Mouse (Mus musculus) c-Kit-positive CD71-positive TER-119-negative erythroid progenitor cells, embryonic 14.5 days (primary cell): ENCODE results near the gene Cfdp1.

Experiments used
- DNase-seq: peaks from one replicate; pipeline ENCODE4 v3.0.0-alpha.2; 2013; ENCODE audit warnings: low read depth

The Cfdp1 gene

GRCm38 (mm10) chr8:111769296-111769695 is 84.8 kb downstream of the Cfdp1 start:
- no peak for DNase-seq

- DNase-seq, result no peak
Observed at GRCm38 (mm10) chr8:111768651-111769050, 85.4 kb downstream of the Cfdp1 start.

GRCm38 (mm10) chr8:111765616-111766015 is 88.5 kb downstream of the Cfdp1 start:
- no peak for DNase-seq

DNA sequence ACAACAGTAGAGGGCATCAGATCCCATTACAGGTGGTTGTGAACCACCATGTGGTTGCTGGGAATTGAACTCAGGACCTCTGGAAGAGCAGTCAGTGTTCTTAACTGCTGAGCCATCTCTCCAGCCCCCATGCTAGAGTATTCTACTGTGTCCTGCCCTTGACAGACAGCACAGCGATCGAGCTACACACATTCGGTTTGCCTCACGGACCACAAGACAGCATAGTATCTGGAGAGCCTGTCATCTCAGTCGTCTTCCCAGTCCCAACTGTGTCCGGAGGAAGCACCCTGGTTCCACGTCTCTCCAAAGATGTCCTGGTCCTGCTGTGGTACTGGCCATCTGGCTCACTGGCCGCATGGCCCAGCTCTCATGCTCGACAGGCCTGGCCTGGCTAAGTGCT is 89.0 kb downstream of the Cfdp1 start:
- no peak for DNase-seq

GRCm38 (mm10) chr8:111760708-111761107 is 93.4 kb downstream of the Cfdp1 start:
- no peak for DNase-seq

DNA sequence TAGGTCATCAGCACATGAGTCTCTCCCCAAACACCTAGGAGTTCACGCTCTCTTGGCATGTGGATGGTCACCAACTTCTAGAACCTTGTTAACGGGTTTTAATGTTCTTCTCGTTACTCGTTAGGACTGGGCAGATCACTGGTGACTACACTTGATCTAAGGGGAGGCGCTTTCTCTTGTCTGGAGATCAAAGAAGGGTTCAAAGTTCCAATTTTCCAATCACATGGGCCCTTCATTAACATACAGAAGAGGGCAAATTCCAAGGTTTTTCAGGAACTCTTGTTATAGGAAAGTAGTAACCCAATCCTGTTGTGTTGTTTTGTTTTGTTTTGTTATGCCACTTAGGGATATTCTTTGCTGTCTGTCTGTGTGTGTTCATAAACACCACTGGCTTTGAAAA is 95.3 kb downstream of the Cfdp1 start:
- no peak for DNase-seq

DNA sequence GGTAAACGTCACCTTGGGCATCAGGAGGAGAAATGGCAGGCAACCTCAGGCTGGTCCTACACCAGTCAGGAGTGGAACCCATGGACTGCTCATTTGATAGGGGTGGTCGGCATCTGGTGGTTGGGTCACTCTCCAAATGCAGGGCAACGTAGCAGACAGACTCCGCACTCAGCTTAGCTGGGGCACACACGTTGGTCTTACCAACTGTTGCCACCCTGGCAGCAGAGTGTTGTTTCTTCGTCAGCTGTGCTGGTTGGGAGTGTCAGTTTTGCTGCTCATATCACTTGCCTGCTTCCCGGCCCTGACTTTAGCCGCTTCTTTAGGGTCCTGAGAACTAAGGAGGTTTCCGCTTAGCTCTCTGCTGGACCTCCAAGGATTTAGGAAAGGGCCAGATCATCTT is 96.5 kb downstream of the Cfdp1 start:
- DNase-seq, result no peak

GRCm38 (mm10) chr8:111754736-111755135 is 99.4 kb downstream of the Cfdp1 start:
- DNase-seq, result no peak

GRCm38 (mm10) chr8:111754088-111754487 is 100.0 kb downstream of the Cfdp1 start:
- no peak for DNase-seq

DNA sequence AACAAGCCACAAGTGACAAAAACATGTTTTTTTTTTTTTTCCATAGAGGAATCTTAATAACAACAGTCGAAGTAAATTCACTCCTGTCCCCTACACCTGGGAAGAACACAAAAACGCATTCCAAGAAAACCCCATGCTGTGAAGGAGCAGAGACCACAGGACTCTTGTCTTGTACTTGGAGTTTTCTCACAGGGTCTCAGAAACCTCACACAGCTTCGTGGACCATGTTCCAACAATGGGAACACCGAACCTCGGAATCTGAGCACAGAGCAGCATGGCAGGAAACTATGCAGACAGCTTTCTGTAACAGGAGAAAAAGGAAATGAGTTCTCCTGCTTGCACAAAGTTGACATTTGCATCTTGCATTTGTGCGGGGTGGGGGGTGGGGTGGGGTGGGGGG is 105.3 kb downstream of the Cfdp1 start:
- no peak for DNase-seq

DNA sequence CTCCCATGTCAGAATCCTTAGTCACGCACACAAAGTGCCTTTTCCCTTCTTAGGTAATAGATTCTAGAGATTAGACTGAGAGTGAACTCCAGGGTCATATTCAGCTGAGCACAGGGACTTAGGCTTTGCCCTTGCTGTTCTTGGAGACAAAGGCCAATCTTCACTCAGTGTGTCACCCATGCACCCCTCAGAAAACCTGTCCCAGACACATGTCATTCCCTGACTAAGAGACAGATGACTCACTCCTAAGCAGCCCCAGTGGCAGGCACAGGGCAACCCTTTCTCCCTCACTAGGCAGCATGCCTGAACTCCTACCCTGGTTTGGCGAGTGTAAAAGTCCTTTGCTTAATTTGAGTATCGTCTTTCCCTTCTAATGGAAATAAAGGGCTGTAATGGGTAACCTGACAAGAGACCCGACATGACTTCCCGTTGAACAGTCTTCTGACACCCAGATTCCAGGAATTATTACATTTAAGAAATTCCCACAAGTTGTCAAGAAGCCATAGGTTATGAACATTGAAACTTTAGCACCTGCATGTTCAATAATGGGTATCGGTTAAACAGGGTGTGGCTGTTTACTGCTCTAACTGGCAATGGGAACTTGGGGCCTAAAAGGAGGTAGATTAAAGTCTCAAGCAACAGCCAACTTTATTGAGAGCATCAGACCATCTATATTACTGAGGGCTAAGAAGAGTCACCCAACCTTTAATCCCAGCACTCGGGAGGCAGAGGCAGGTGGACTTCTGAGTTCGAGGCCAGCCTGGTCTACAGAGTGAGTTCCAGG is 106.0 kb downstream of the Cfdp1 start:
- no peak for DNase-seq

DNA sequence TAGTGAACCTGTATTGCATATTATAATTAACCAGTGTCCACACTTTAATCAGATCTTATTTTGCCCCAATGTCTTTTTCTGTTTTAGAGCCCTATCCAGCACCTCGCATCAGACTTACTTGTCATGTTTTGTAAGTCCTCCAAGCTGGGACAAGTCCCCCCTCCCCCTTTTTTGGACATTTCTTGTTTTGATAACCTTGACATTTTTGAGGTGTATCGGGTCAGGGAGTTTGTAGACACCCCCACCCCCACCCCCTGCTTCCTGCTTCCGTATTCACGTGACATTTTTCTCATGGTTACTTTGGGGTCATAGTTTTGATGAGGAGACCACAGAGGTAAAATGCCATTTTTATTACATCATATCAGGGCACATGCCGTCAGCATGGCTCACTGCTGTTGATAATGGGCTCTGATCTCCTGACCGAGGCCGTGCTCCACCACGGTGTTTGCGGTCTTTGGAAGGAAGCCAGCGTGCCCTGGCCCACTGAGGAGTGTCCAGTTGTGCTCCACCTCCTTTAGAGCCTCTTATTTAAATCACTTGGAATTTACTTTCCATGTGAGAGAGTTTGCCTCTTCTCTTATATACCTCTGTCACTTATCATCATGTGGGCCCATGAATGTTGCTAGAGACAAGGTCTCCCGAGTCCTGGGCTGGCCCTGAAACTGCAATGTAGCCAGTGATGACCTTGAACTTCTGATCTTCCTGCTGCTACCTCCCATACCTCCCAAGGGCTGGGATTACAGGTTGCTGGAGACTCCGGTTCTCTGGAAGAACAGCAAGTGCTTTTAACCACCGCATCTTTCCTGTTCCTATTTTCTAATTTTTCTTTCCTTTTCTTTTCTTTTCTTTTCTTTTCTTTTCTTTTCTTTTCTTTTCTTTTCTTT is 107.3 kb downstream of the Cfdp1 start:
- DNase-seq, result no peak

DNA sequence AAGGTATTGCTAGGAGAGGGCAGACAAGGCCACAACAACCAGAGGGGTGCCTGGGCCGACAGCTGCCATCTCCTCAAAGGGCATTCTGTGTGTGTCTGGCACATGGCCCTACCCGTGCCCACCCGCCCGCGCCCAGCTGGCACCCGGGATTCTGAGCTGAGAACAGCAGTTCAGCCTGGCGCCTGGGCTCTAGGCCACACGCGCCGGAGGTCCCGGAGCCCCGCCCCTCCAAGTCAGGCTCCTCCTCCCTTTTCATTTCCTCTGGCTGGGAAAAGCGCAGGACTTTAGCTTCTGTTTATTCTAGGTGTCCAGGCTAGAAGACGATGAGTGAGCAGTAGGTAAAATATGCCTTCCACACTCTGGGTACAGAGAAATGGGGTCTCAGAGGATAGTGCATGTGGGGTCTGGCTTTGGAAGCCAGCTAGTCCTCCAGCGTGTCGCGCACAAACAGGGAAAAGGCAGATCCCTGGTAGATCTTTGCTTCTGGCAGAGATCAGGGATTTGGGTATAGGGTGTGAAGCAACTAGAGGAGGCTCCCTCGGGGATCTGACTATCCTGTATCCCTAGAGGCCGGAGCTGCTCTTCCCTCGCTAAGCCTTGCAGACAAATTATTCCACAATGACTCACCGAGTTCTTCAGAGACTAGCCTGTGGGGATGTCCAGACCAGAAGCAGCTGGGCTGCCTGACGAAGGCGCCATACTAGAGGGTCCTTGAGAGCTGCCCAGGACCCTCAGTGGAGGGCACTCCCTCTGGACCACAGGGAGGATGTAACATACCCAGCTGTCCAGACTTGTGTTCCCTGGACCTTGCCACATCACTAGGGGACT is 108.3 kb downstream of the Cfdp1 start:
- DNase-seq, result no peak

DNA sequence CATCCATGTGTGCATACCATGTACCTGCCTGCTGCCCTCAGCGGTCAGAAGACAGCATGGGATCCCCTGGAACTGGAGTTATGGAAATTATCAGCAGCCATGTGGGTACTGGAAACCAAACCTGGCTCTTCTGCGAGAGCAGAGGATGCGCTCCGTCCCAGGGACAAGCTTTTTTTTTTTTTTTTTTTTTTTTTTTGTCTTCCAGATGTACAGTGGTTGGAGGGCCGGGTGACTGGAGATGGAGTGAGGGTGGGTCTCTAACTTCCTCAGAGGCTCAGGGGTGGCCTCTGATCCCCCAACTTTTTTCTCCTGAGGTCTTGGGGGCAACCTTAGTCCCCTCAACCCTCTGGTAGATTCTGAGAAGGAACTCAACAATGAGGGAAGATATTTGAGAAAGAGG is 109.0 kb downstream of the Cfdp1 start:
- DNase-seq, result no peak

- no peak for DNase-seq
Observed at GRCm38 (mm10) chr8:111743792-111744696, 110.0 kb downstream of the Cfdp1 start, which contains the start of gene Bcar1. TSS of gene Bcar1 (minus strand) at chr8:111743809.

DNA sequence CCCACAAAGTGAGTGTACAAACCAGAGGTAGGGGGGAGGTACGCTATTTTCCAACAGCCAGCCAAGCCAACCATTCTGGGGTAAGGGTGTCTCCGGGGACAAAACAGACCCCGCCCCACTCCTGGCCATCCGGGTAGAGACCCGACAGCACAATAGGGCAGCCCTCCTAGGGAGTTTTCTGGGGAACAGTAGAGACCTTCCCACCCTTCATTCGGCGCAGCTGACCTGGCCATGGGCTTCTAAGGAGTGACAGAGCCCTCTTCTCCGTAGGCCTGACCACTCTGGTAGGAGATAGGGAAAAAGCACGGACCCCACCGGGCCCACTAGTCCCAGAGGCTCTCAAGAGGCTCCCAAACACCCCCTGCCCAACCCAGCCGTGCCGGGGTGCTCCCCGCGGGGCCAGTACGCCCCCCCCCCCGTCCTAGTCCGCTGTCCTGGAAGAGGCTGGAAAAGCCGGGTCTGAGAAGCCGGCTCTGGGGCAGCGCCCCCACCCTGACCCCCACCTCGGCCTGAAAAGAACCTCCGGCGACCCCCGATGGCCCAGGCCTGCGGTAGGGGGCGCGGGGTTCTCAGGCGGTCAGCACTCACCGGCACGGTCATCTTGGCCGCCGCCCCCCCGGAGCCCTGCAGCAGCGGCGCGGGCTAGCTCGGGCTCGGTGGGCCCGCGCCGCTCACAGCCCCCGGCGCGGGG is 110.8 kb downstream of the Cfdp1 start:
- no peak for DNase-seq

DNA sequence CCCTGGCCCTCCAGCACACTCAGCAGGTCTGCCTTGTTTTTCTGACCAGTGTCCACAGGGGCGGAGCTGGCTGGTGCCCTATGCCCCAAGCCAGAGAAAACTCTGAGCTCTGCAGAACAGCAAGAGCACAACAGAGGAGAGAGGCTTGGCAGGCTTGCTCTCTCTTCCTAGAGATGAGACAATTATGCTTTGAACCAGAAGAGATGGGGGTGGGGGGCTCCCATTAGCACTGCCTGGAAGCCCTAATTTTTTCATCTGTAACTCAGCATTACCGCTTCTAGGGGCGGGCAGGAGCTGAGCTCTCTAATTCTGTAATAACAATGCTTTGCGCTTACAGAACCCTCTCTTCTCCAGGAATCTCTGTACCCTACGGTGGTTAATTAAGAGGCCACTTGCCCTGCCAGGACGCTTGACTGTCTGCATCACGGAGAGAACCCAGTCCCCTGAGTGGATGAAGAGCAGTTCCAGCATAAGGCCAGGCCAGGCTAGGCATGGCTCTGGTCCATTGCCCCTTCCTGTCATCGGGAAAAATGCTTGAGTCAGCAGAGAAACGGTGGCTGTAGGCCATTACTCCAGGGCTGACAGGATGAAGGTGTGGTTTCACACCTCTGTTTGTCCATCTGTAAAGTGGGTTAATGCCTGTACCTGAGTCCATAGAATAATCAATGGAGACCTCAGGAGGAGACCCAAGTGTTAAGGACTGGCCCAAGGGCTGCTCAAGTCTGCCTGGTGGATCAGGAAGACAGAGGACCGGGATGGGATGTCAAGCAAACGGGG is 111.6 kb downstream of the Cfdp1 start:
- no peak for DNase-seq

DNA sequence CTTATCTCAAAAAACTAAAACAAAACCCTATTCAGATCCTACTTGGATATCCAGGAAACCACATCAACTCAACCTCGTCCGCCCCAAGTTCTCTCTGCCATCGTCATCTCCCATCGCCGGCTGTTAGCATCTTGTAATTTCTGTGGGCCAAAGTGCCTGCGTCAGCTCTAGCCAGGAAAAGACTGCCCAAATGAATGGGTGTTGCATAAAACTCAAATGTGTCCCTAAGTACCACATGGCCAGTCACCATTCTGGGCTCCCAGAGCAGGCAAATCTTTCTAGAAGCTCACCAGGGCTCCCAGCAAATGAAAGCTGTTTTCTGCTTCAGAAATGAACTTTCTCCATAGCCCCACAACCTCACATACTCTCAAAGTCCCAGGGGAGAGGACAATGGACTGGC is 112.5 kb downstream of the Cfdp1 start:
- no peak for DNase-seq

- DNase-seq, result no peak
Observed at GRCm38 (mm10) chr8:111740994-111741393, 113.1 kb downstream of the Cfdp1 start.

DNA sequence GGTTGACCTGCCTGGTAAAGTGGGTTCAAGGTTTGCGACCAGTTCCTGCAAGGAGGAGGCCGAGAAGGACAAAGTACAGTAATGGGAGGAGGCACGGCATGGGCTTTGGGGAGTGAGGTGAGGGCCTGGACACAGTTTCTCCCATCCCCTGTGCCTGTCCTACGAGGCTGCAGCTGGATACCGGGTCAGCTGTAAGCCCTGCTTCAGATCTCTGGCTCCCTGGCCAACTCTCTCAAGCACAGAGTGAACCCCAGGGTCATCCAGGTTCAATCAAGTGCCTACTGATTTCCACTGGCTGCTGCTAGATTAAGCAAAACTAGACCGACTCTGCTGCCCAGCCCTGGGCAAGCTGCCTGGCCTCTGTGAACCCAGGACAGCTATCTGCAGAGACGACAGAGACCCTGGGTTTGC is 113.8 kb downstream of the Cfdp1 start:
- DNase-seq, result no peak
